Mouse (Mus musculus) forebrain, embryonic 11.5 days (tissue): ENCODE measurements at regions not wholly inside any gene's neighbourhood (a gene's known extent, or its start where the extent isn't known, plus 50 kb on each side); places are given as distances from the start of the nearest gene placed in this dataset.

Source experiments
- ATAC-seq: fragments of 200-750 bp; cut with Nextera tagmentation; replicated peaks from 2 replicates; pipeline ENCODE4 v1.8.0; 2017; ENCODE audit warnings: moderate TSS enrichment; ENCODE audit not compliant: low FRiP score
- DNase-seq: peaks from one replicate; pipeline ENCODE4 v3.0.0-alpha.2; 2017; ENCODE audit warnings: low spot score
- H3K27ac ChIP-seq: fragments of 300-500 bp; sonication (generic); 2 replicates; pipeline ENCODE4 v1.5.1; 2014; ENCODE audit warnings: low read depth, low read length
- H3K27me3 ChIP-seq: fragments of 300-500 bp; sonication (generic); 2 replicates; pipeline ENCODE4 v1.6.1; 2014; ENCODE audit warnings: mild to moderate bottlenecking, low read length, mixed read lengths; ENCODE audit not compliant: control insufficient read depth, insufficient read depth
- H3K36me3 ChIP-seq: fragments of 300-500 bp; sonication (generic); 2 replicates; pipeline ENCODE4 v1.6.1; 2014; ENCODE audit warnings: mild to moderate bottlenecking, low read length, moderate library complexity, mixed read lengths; ENCODE audit not compliant: control insufficient read depth, insufficient read depth
- H3K4me1 ChIP-seq: fragments of 300-500 bp; sonication (generic); replicated peaks from 2 replicates; pipeline ENCODE4 v1.6.1; 2014; ENCODE audit warnings: low read length, mixed read lengths; ENCODE audit not compliant: control insufficient read depth, insufficient read depth
- H3K4me2 ChIP-seq: fragments of 300-500 bp; sonication (generic); 2 replicates; pipeline ENCODE4 v1.6.1; 2014; ENCODE audit warnings: low read depth, mild to moderate bottlenecking, low read length, moderate library complexity, mixed read lengths; ENCODE audit not compliant: severe bottlenecking
- H3K4me3 ChIP-seq: fragments of 300-500 bp; sonication (generic); 2 replicates; pipeline ENCODE4 v1.5.1; 2014; ENCODE audit warnings: low read depth, low read length
- H3K9ac ChIP-seq: fragments of 300-500 bp; sonication (generic); 2 replicates; pipeline ENCODE4 v1.6.1; 2014; ENCODE audit warnings: low read length
- H3K9me3 ChIP-seq: fragments of 300-500 bp; sonication (generic); 2 replicates; pipeline ENCODE4 v1.6.1; 2016; ENCODE audit warnings: low read length, mixed read lengths; ENCODE audit not compliant: control insufficient read depth
- WGBS: fragments of 180-500 bp; shearing (Covaris S2); extraction: QIAGEN DNeasy Blood & Tissue Kit; methylation state at CpG from one replicate; pipeline ENCODE4 v1.1.7; 2014; 5-methylcytosine and 5-hydroxymethylcytosine counted together

DNA sequence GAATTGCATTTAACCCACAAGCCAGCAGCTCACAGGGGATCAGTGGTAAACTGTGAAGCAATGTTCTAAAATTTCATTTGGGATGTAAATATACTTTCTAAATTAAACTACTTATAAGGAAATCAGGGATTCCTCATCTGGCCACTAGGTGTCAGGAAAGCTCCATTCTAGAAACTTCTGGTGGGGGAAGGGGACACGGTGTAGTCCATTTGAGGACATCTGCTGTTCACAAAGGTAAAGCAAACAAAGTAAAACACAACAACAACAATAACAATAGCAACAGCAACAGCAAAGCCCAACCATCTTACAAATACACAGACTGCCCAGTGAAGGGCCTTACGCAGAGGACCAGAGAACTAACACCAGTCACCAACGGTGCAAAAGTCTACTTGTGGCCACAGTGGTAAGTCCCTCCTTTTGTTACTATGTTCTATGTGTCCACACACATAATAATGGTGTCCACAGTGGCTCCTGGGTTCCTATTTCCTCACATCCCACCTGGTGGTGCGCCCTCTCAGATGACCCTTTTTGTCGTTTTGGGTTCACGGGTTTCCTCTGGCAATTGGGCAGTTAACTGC lies 105.9 kb upstream of the Fam241a start:
- H3K4me3 ChIP-seq = no peak overlapping the region
- H3K4me1 ChIP-seq = no peaks in the 10 kb centered on the region
- H3K9me3 ChIP-seq = no peaks in the 10 kb centered on the region
- H3K36me3 ChIP-seq = no peaks in the 10 kb centered on the region
- no peak overlapping the region for H3K9ac ChIP-seq
- H3K4me2 ChIP-seq = no peak overlapping the region
- ATAC-seq (peak; percentile 71), DNase-seq (peak; percentile 64)
- no peaks in the 10 kb centered on the region for H3K27me3 ChIP-seq
- no peak overlapping the region for H3K27ac ChIP-seq
- 77% methylated on average over 6 of the region's 6 CpGs for WGBS

DNA sequence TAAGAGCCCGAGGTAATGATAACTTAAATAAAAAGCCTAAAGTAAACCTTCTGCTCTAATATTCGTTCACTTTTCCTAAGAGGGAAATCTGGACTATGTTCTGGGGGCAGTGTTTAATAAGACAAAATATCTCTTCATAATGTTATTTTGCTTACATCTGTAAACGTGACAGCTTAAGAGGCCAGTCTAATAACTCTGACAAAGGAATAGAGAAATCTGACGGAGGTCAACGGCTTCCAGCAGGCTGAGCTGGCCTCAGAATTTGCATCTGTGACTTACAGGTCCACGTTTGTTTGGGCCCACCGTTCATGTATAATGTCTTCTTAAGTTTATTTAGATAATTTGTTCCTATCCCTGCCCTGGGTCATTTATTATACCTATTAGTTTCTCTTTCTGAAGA lies 99.6 kb upstream of the Fam241a start:
- ATAC-seq (no peak), DNase-seq (no peak)
- Histone ChIP-seq H3K4me2 (no peak overlapping the region), H3K36me3 (no peaks in the 10 kb centered on the region), H3K9me3 (no peaks in the 10 kb centered on the region), H3K9ac (no peak overlapping the region), H3K27me3 (no peaks in the 10 kb centered on the region), H3K4me3 (no peak overlapping the region), H3K27ac (no peak overlapping the region), H3K4me1 (no peaks in the 10 kb centered on the region)
- 77% methylated on average over 7 of the region's 7 CpGs for WGBS

DNA sequence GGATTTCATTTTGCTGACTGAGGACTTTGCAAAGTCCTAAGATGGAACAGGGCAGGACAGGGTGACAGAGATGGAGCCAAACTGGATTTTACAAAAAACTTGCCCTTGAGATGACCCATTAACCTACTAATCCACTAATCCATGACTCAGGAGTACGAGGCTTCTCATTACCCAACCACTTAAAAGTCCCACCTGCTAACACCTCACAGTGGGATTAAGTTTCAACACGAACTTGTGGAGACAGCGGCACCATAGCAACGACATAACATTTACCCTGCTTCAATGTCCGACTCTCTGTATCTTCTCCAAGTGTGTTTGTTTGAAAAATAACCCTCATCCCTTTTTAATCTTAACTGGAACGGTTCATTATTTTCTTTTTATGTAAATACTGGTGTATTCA lies 91.5 kb upstream of the Fam241a start:
- DNase-seq (no peak), ATAC-seq (no peak)
- no peak overlapping the region for H3K4me3 ChIP-seq
- no peak overlapping the region for H3K4me2 ChIP-seq
- H3K4me1 ChIP-seq = no peaks in the 10 kb centered on the region
- H3K36me3 ChIP-seq = no peaks in the 10 kb centered on the region
- no peak overlapping the region for H3K9ac ChIP-seq
- no peak overlapping the region for H3K27ac ChIP-seq
- H3K27me3 ChIP-seq = no peaks in the 10 kb centered on the region
- WGBS = 61% methylated on average over 6 of the region's 6 CpGs
- no peaks in the 10 kb centered on the region for H3K9me3 ChIP-seq

DNA sequence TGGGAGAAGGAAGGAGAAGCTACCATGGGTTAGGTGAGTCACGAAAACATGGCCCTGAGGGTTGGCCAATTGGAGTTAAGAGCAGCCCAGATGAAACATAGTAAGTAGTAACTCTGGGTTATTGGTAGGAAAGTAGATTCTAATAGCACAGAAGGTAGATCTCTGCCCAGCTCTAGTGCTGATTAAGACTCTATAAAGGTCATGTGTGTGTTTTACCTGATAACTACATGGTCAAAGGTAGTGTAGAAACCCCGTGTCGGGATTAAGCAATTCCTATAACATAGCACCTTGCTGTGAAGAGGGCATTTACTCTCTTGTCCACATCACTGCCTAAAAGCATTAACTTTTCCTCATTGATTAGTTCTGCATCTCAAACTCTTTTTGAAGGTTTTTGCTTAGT lies 89.0 kb upstream of the Fam241a start:
- Histone ChIP-seq H3K4me3 (no peak overlapping the region), H3K27me3 (no peaks in the 10 kb centered on the region), H3K4me1 (no peaks in the 10 kb centered on the region), H3K27ac (no peak overlapping the region), H3K9ac (no peak overlapping the region), H3K36me3 (no peaks in the 10 kb centered on the region), H3K4me2 (no peak overlapping the region), H3K9me3 (no peaks in the 10 kb centered on the region)
- DNase-seq (no peak), ATAC-seq (no peak)
- 73% methylated on average over 3 of the region's 3 CpGs for WGBS

DNA sequence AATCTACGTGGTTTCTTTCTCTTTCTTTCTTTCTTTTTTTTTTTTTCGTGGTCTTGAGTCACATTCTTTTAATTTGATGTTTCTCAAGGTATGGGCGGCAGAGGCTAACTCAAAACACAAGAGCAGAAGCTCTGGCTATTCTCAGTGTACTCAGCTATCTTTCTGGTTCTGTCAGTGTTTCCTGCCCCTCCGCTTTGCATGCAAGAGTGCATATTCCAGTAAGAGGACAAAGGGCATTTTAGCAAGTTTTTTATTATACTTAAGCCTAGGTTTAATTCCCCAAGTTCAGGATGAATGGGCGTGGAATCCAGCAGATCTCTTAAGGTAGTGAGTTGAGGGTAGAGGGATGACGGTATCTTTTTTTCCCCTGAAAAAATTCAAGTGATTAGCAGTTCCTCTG lies 81.1 kb upstream of the Fam241a start:
- ATAC-seq = no peak
- WGBS = 84% methylated on average over 6 of the region's 6 CpGs
- H3K27me3 ChIP-seq = no peaks in the 10 kb centered on the region

DNA sequence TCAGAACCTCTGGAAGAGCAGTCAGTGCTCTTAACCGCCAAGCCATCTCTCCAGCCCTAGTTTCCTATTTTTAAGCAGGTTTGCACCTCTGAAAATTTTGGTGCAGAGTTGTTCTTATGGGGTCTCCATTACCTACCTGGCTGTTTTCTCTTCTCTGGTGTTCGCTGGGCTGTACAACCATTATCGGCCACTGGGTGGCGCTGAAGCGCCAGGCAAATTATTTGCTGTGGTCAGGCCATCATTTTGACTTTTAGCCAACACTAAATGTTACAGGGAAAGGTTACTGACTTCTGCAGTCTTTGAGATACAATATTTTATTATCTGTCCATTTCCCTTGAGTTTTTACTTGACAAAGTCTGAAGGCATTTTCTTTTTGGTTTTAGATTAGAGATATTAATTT lies 74.8 kb upstream of the Fam241a start:
- Histone ChIP-seq H3K36me3 (no peaks in the 10 kb centered on the region), H3K9me3 (no peaks in the 10 kb centered on the region), H3K27me3 (no peaks in the 10 kb centered on the region), H3K4me1 (no peaks in the 10 kb centered on the region), H3K4me2 (no peak overlapping the region), H3K27ac (no peak overlapping the region), H3K4me3 (no peak overlapping the region), H3K9ac (no peak overlapping the region)
- ATAC-seq (no peak), DNase-seq (peak; percentile 85)
- 1% methylated on average over 5 of the region's 5 CpGs for WGBS

More for the DNA sequence above, 81.1 kb upstream of the Fam241a start:
- no peak overlapping the region for H3K4me3 ChIP-seq
- no peak overlapping the region for H3K27ac ChIP-seq
- no peaks in the 10 kb centered on the region for H3K36me3 ChIP-seq
- H3K4me2 ChIP-seq = no peak overlapping the region
- no peaks in the 10 kb centered on the region for H3K4me1 ChIP-seq
- no peaks in the 10 kb centered on the region for H3K9me3 ChIP-seq
- no peak for DNase-seq
- no peak overlapping the region for H3K9ac ChIP-seq

DNA sequence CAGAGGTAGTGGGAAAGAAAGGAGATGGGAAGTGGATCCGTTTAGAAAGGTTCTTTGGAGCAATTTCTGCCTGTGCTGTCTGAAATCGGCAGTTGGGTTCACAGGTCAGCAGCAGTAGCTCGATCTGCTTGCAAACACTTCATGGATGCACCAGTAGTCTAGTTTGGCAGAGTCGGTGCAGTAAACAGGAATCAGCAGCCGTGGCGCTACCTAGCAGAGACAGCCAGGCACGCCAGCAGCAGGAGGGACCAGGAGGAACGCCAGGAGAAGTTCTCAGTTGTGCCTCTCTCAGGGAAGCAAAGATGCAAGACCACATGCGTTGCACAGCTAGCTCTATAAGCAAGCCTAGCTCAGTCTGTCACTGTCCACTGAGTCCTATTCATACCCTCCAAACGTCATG lies 71.0 kb upstream of the Fam241a start:
- Histone ChIP-seq H3K4me2 (no peak overlapping the region), H3K9me3 (no peaks in the 10 kb centered on the region), H3K4me1 (no peaks in the 10 kb centered on the region), H3K27me3 (no peaks in the 10 kb centered on the region), H3K36me3 (no peaks in the 10 kb centered on the region), H3K4me3 (no peak overlapping the region), H3K9ac (no peak overlapping the region), H3K27ac (no peak overlapping the region)
- 79% methylated on average over 10 of the region's 10 CpGs for WGBS
- DNase-seq (no peak), ATAC-seq (no peak)

DNA sequence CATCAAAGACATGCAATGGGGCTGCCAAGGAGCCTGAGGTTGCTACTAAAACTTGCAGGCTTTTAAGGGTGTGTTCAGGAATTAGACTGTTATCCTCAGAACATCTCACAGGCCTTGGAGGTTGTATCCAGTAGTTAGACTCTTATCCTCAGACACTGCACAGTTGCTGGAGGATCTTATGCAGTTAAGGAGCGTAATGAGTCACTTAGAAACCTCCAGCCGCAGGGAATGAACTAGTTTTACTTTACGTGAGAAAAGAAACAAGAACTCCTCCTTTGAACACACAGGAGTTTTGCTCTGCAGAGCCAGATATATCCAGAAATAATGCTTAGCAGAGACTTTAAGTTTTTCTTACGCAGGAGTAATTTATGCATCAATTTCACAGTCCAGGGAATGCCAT lies 70.1 kb upstream of the Fam241a start:
- Histone ChIP-seq H3K9ac (no peak overlapping the region), H3K9me3 (no peaks in the 10 kb centered on the region), H3K4me2 (no peak overlapping the region), H3K36me3 (no peaks in the 10 kb centered on the region), H3K4me1 (no peaks in the 10 kb centered on the region), H3K4me3 (no peak overlapping the region), H3K27ac (no peak overlapping the region), H3K27me3 (no peaks in the 10 kb centered on the region)
- ATAC-seq (no peak), DNase-seq (no peak)
- WGBS = 87% methylated on average over 4 of the region's 4 CpGs

DNA sequence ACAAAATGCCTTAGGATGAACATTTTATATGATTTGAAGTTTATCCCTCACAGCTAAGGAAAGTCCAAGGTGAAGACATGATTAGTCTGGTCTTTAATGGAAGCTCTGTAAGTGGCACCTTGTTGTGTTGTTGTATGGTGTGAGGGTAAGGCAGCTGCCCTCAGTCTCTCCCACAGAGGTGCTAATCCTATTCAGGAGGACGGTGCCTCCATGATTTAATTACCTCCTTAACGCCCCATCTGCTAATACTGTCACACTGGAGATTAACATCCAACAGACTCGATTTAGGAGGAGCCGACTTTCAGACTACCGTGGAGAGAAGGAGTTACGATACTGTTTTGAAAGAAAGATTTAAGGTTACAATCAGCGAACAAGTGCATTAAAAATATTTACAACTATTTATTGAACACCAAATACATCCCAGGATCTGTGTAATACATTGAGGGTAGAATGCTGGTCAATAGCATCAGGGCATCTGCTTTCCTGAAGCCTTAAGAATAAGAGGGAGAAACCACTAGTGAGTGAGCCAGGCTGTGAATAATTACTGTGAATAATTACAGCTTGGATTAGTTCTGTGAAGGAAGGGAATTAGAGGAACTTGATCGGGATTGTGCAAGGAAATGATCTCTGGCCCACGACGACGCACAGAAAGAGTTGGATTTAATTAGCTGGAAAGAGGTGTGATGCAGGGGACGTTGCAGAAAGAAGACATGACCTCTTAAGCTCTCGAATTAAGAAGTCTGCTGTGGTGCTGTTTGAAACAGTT lies 63.0 kb upstream of the Fam241a start:
- H3K4me2 ChIP-seq = no peak overlapping the region
- H3K36me3 ChIP-seq = no peaks in the 10 kb centered on the region
- no peaks in the 10 kb centered on the region for H3K9me3 ChIP-seq
- no peak overlapping the region for H3K27ac ChIP-seq
- no peak overlapping the region for H3K9ac ChIP-seq
- H3K4me1 ChIP-seq = peaks cover 5% of the 10 kb centered on the region; the same call in 1 of the 2 replicates
- H3K4me3 ChIP-seq = no peak overlapping the region
- WGBS = 12% methylated on average over 13 of the region's 13 CpGs
- DNase-seq = no peak
- H3K27me3 ChIP-seq = no peaks in the 10 kb centered on the region
- peak; percentile 70 for ATAC-seq
